Mouse (Mus musculus) activated CD4-positive, CD25-positive, alpha-beta regulatory T cell, adult 4 months (primary cell): ENCODE results near the gene Kcnip4. TPM values are rescaled to one million over a fixed set of nuclear protein-coding genes. Genes with fewer than 3 reads are reported as not detected.

Experiments
- ATAC-seq: one replicate; pipeline ENCODE4 v1.8.0; 2017
- polyA plus RNA-seq, 2 experiments: library from polyadenylated mRNA; unstranded; fragments of 100-300 nt; shearing (Covaris generic); gene quantifications; one replicate each; pipeline ENCODE4 v1.2.1; 2017

The Kcnip4 gene
- polyA plus RNA-seq, 2 experiments from 2014 or later, result 0.16 to 0.22 TPM

DNA sequence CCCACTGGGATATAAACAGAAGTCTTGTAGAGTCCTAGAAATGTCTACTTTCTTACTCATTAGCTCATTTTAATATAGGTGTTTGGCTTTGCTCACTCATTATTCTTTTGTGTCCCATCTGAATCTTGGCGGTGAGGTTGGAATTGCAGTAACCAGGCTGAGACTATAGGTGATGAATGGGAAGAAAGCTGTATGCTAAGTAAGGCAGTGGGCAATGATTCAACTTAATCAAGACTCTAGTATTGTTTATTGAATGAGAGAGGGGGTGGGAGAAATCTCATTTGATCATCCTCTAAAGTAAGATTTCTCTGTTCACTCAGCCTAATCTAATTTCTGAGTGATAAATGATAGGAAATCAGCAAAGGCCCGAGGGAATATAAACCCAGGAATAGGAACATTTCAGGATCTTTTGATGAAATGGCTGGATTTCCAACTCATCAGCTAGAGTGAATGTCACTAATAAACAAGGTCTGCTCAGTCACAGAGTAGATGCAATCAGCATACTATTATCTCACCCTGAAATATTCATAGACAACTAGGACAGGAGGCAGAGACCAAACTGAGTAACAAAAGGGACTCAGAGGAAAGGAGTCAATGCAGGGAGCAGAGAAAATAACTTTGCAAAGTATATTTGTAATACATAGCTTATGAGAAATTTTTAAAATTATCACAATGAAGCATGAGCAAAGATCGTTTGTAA is 660.3 kb downstream of the Kcnip4 start:
- ATAC-seq, result no peak

DNA sequence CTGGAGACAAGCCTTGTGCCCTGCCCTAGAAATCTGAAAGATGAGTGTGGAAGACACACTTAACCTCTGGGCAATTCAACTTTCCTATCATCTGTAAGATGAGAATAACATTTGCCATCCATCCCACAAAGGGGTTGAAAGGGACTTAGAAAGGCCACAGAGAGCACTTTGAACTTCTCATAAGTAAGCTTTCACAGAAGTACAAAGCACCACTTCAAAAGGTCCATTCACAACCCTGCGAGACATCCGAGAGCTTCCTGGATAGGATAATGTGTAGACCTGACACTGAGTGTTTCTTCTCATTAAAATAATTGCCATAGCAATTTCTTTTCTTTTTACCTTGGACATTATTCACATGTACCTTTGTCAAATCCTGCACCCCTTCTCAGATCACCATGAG is 683.7 kb downstream of the Kcnip4 start:
- ATAC-seq, result no peak

GRCm38 (mm10) chr5:48795526-48795925 is 729.2 kb downstream of the Kcnip4 start:
- no peak for ATAC-seq

DNA sequence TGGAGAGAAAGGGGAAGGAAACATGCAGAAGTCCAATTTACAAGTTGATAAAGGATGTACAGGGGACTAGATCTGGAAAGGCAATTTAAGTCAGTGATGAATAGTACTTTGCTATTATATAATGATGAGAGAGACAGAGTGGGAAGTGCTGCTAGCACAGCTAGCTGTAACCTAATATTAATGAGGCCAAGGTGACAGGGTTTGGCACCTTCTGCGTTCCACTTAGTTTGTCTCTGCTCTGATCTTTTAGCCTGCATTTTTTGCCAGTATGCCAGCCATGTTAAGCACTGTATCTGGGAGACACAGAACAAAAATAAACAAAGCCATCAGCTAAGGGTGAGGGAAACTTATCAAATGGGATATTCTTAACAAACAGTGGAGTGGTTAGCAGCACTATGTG is 745.3 kb downstream of the Kcnip4 start:
- ATAC-seq, result no peak

DNA sequence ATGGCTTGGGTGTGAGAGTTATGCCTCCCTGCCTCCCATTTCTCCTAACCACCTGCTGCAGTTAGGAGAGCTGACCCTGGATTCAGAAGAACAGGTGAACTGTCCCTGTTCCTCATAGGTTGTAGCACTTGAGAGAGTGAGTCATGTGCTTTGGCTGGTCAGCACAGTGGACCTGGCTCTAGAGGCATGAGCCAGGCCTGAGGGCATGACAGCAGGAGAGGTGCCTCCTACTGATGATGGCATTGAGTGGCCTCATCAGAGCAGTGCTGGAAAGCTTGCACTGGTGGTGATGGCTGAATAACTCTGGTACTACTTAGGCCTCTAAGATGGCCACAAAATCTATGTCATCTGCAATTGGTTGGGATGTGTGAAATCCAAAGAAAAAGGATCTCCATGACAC is 776.1 kb downstream of the Kcnip4 start:
- no peak for ATAC-seq

- ATAC-seq, result no peak
These were observed 787.1 kb downstream of the Kcnip4 start for GRCm38 (mm10) chr5:48737640-48738039.

DNA sequence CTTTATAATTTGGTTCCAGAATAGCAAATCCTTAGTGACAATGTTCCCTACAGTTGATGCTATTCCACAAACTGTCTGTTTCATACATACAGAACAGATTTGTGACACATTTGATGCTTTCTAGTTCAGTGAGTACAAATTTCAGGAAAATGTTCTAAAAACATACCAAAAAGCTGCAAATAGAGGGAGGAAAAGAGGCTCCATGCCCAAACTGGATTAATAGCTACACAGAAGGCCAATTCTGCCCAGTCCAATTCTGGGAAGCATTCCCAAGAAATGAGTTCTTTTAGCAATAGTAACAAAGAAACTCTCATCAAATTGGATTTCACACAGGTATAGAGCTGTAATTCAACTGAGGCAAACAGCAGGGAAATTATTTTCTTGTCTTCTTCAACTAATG is 806.5 kb downstream of the Kcnip4 start:
- ATAC-seq, result no peak

- ATAC-seq, result no peak
These were observed 818.7 kb downstream of the Kcnip4 start for GRCm38 (mm10) chr5:48705997-48706396.

DNA sequence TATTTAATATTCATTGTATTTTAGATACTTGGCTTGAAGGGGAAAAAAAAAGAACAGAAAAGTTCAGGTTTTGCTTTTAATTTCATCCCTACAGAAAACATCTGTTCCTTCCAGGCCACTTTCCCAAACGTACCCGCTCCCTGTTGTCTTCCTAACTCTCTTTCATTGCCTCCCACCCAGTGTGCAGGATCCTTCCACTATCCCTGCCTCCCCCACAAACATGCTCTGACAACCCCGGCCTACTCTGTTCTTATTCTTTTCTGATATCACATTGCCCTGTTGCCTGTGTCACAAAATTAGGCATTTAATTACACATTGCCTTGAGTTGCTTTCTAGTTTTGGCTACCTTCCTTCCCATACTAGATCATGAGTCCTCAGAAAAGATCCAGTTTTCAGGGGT is 837.6 kb downstream of the Kcnip4 start:
- ATAC-seq, result no peak

DNA sequence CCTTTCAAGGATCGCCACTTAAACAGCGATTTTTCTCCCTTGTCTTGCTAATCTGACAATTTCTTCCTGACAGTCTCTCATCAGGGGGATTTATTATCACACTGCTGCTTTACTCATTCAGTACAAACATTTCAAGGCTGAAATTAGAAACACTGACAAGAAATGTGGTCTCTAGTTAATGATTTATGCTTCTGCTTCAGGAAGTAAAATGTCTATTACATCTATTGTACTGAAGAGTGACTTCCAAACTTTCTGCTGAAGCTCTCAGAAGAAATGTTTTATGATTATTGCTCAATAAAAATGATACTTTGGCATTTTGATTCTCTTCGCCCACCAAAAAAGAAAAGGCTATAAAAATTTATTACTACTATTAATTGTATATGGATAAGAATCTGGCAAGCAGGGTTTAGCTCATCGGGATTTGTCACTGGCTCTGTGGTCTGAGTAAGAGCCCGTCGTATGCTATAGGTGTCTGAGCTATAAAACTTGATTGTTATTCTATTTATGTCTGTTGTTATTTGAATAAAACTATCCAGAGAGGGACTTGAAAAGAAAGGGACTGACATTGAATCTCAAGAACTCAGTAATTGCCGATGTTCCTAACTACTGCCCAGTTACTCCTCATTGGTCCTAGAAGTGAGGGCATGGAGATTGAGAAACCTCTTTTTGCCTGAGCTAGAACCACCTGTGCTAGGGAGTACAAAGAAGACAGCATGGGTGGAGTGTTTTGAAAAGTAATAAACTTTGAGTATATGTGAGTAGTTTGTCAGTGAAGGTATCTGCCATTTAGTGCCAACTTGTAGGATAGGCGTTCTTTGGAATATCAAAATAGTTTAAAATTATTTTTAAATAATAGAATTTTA is 844.7 kb downstream of the Kcnip4 start:
- ATAC-seq, result no peak

DNA sequence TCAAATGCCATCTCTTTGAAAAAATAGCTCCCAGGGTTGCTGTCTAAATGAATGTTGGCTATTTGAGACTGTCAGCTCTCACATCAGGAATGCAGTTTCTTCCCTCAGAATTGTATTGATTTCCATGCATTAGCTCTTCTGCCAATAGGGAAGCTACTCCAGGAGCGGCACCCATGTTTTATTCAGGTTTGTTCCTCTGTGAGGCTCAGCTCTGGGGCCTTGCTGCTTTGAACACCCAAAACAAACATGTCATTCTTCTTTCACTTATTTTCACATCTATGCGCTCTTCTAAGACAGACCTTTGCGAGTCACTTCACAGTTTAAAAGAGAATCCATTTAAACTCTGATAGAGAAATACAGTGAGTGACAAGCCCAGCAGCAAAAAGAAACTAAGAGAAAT is 862.2 kb downstream of the Kcnip4 start:
- ATAC-seq, result no peak

DNA sequence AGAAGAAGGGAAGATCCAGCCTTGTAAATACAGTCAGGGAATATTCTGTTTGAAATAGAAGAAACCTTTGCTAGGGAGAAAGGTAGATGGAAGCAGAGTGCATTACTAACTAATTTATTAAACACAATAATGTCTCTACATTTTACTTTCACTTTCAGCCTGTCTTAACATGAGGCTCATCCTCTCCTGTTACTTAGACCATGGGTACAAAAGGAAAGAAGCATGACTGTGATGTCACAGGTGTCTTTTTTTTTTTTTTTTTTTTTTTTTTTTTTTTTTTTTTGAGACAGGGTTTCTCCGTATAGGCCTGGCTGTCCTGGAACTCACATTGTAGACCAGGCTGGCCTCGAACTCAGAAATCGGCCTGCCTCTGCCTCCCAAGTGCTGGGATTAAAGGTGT is 864.7 kb downstream of the Kcnip4 start:
- ATAC-seq, result no peak

GRCm38 (mm10) chr5:48650496-48650895 is 874.2 kb downstream of the Kcnip4 start:
- ATAC-seq, result no peak

- no peak for ATAC-seq
These were observed 888.0 kb downstream of the Kcnip4 start for GRCm38 (mm10) chr5:48636675-48637074.

DNA sequence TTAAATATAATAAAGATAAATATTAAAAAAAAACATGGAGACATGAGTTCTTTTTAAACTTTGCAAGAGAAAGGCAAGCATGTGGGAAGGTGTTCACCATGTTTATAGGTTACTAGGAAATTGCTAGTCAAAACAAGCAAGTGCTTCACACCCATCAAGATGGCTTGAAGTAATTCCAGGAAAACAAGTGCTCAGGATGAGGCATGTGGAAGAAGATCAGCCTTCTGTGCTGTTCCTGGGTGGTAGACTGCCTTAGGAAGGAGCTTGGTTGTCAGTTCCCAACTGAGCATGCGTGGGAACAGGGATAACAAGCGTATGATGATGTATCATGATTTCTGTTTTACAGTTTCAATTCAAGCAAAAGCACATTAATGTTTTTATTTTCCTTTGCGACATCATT is 891.1 kb downstream of the Kcnip4 start:
- ATAC-seq, result no peak

DNA sequence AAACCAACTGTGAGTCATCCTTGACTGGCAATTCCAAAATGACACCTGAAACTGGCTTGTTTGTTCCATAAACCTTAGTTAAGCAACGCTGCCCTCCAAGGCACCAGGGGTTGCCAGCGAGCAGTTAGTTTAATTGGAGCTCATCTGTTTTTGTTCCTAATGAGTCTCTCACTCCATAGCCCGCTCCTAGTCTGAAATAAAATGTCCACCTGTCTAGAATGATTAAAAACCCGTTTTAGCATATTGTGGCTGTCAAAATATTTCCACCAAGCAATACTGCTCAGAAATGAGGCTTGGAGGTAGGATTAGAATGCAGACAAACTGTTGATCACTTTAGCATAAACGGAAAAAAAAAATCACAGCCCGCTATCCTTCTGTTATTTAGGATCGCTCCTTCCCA is 901.3 kb downstream of the Kcnip4 start:
- no peak for ATAC-seq

- ATAC-seq, result no peak
These were observed 917.8 kb downstream of the Kcnip4 start for GRCm38 (mm10) chr5:48606916-48607315.

GRCm38 (mm10) chr5:48606281-48606680 is 918.4 kb downstream of the Kcnip4 start:
- no peak for ATAC-seq

- ATAC-seq, result no peak
These were observed 925.1 kb downstream of the Kcnip4 start for GRCm38 (mm10) chr5:48599481-48600040.

- no peak for ATAC-seq
These were observed 936.7 kb downstream of the Kcnip4 start for GRCm38 (mm10) chr5:48588014-48588413.

- no peak for ATAC-seq
These were observed 941.3 kb downstream of the Kcnip4 start for GRCm38 (mm10) chr5:48583431-48583830.

GRCm38 (mm10) chr5:48563996-48564587 is 960.6 kb downstream of the Kcnip4 start:
- no peak for ATAC-seq

DNA sequence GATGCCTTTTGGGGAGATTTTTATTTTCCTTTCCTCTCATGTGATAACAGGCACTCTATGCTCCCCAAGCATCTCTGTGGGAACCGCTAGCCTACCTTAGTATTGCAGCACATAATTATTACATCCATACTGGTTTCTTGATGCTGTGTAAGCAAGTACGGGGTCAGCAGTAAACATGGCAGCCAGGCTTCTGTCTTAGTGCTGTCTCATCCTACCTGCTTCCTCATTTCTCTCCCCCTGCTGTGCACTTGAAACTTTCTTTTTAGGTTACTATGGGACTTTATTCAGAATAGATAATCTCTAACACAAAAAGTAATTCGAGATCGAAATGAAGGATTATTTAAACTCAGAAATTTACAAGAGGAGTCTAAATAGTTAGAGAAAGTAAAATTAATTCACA is 973.0 kb downstream of the Kcnip4 start:
- no peak for ATAC-seq
